8 mouse cellular contexts compared by ENCODE assay signal in genomic region chr9:59969383-59969782, GRCm38 (mm10). TPM values are rescaled to one million over a fixed set of nuclear protein-coding genes. Genes with fewer than 3 reads are reported as not detected.
DNase-seq lines count a peak whose midpoint lies in the region; ATAC-seq and TF ChIP-seq lines count a peak whose summit lies in the region.

No protein-coding gene starts in this region.

- H3K27me3 ChIP-seq in forebrain, embryonic 11.5 days (ENCODE audit: control insufficient read depth, insufficient read depth, low read length), result no peaks in the 10 kb centered on the region
- H3K27me3 ChIP-seq in intestine, embryonic 16.5 days (replicated peaks; ENCODE audit: control insufficient read depth, insufficient read depth, low read length), result no peaks in the 10 kb centered on the region
- no peaks in the 10 kb centered on the region for H3K27me3 ChIP-seq in limb, embryonic 14.5 days (ENCODE audit: control insufficient read depth, insufficient read depth, low read length)

- H3K4me1 ChIP-seq in forebrain, embryonic 11.5 days (replicated peaks; ENCODE audit: control insufficient read depth, insufficient read depth, low read length), result no peaks in the 10 kb centered on the region
- H3K4me1 ChIP-seq in intestine, embryonic 16.5 days (ENCODE audit: control insufficient read depth, insufficient read depth, low read length), result peaks cover 4% of the 10 kb centered on the region; the same call in 1 of the 2 replicates
- H3K4me1 ChIP-seq in limb, embryonic 14.5 days (ENCODE audit: control insufficient read depth, insufficient read depth, low read length), result peaks cover 9% of the 10 kb centered on the region

- 29% methylated on average over 6 of the region's 6 CpGs for WGBS in forebrain, embryonic 11.5 days
- WGBS in intestine, embryonic 16.5 days, result 29% methylated on average over 6 of the region's 6 CpGs
- WGBS in limb, embryonic 14.5 days, result 28% methylated on average over 6 of the region's 6 CpGs

- no peak overlapping the region for H3K4me2 ChIP-seq in forebrain, embryonic 11.5 days (ENCODE audit: low read depth, low read length, severe bottlenecking)
- H3K4me2 ChIP-seq in intestine, embryonic 16.5 days (ENCODE audit: low read depth, low read length), result no peak overlapping the region
- no peak overlapping the region for H3K4me2 ChIP-seq in limb, embryonic 14.5 days (replicated peaks; ENCODE audit: low read depth, low read length, severe bottlenecking)

- no peaks in the 10 kb centered on the region for H3K36me3 ChIP-seq in forebrain, embryonic 11.5 days (ENCODE audit: control insufficient read depth, insufficient read depth, low read length)
- H3K36me3 ChIP-seq in intestine, embryonic 16.5 days (ENCODE audit: control insufficient read depth, insufficient read depth, low read length), result 0 out of 2 replicates have a peak, but pooled peaks cover 3% of the 10 kb centered on the region
- peaks cover 5% of the 10 kb centered on the region; the same call in 1 of the 2 replicates for H3K36me3 ChIP-seq in limb, embryonic 14.5 days (ENCODE audit: control insufficient read depth, insufficient read depth, low read length)

- no peak overlapping the region for H3K4me3 ChIP-seq in forebrain, embryonic 11.5 days (ENCODE audit: low read depth, low read length)
- H3K4me3 ChIP-seq in intestine, embryonic 16.5 days (ENCODE audit: low read length), result no peak overlapping the region
- H3K4me3 ChIP-seq in limb, embryonic 14.5 days (replicated peaks; ENCODE audit: low read length), result no peak overlapping the region

- peak; percentile 72 for DNase-seq in A20 (ENCODE audit: low read depth, low spot score)
- DNase-seq in c-Kit-positive CD71-negative TER-119-negative erythroid progenitor cells, embryonic 14.5 days (ENCODE audit: low read depth), result peak; percentile 44
- peak; percentile 73 for DNase-seq in forebrain, embryonic 11.5 days (ENCODE audit: low spot score)
- peak; percentile 86 for DNase-seq in limb, embryonic 14.5 days (ENCODE audit: low spot score)

- peak; percentile 84 for ATAC-seq in CD4-positive, CD25-positive, alpha-beta regulatory T cell, adult 4 months
- ATAC-seq in forebrain, embryonic 11.5 days (replicated peaks; ENCODE audit: low FRiP score), result no peak
- ATAC-seq in intestine, embryonic 16.5 days, result peak; percentile 76; the same call in 1 of the 2 replicates
- no peak; the same call in 1 of the 2 replicates for ATAC-seq in limb, embryonic 14.5 days (ENCODE audit: low FRiP score, low read depth)
- peak; percentile 42; the same call in 1 of the 2 replicates for ATAC-seq in neutrophil, adult 5-6 weeks (ENCODE audit: extremely low read depth, insufficient number of reproducible peaks, low FRiP score, poor library complexity, severe bottlenecking)
- no peak for ATAC-seq in monocyte, adult 5-6 weeks (replicated peaks; ENCODE audit: insufficient number of reproducible peaks, low FRiP score, low TSS enrichment, poor library complexity, severe bottlenecking)

- no peak for TF ChIP-seq POLR2A in limb, embryonic 14.5 days (IDR thresholded peaks at IDR 0.05; ENCODE audit: borderline replicate concordance, extremely low read depth, insufficient read depth, insufficient read length)

- H3K9me3 ChIP-seq in forebrain, embryonic 11.5 days (ENCODE audit: control insufficient read depth, low read length), result no peaks in the 10 kb centered on the region
- no peaks in the 10 kb centered on the region for H3K9me3 ChIP-seq in intestine, embryonic 16.5 days (ENCODE audit: control insufficient read depth, low read length)
- no peaks in the 10 kb centered on the region for H3K9me3 ChIP-seq in limb, embryonic 14.5 days (ENCODE audit: control insufficient read depth, low read length)

- H3K27ac ChIP-seq in forebrain, embryonic 11.5 days (ENCODE audit: low read depth, low read length), result no peak overlapping the region
- no peak overlapping the region for H3K27ac ChIP-seq in intestine, embryonic 16.5 days (ENCODE audit: low read length)
- H3K27ac ChIP-seq in limb, embryonic 14.5 days (replicated peaks; ENCODE audit: low read depth, low read length), result no peak overlapping the region

- no peak overlapping the region for H3K9ac ChIP-seq in forebrain, embryonic 11.5 days (ENCODE audit: low read length)
- H3K9ac ChIP-seq in intestine, embryonic 16.5 days (ENCODE audit: low read depth, low read length), result no peak overlapping the region
- H3K9ac ChIP-seq in limb, embryonic 14.5 days (ENCODE audit: low read depth, low read length, severe bottlenecking), result no peak overlapping the region

RNA-seq across cellular contexts. Expression of gene Nr2e3, which starts 8.9 kb away (rescaled TPM):
- not detected for polyA plus RNA-seq in CD4-positive, CD25-positive, alpha-beta regulatory T cell, adult 4 months (2017; shearing (Covaris generic))
- polyA plus RNA-seq in forebrain, embryonic 11.5 days (2014; fragmentation: Nextera tagmentation; extraction: Ambion mirVana), result not detected in 2 replicates
- polyA plus RNA-seq in intestine, embryonic 16.5 days (2015; fragmentation: Nextera tagmentation; extraction: Ambion mirVana), result 16.9 and 21.2 TPM in 2 replicates
- 2.3 and 2.7 TPM in 2 replicates for polyA plus RNA-seq in limb, embryonic 14.5 days (2012; rRNA removed)
- polyA plus RNA-seq in limb, embryonic 14.5 days (2014; fragmentation: Nextera tagmentation; extraction: Ambion mirVana), result 1.8 and 2.1 TPM in 2 replicates
- not detected in 2 replicates for total RNA-seq in neutrophil, adult 5-6 weeks (2017)
- not detected in 3 replicates for total RNA-seq in monocyte, adult 5-6 weeks (2017)

Comparison
In these comparisons a context has a peak if more than half of its experiments do, and no peak if none do; other contexts are left out.
1. ATAC-seq: peak in CD4-positive, CD25-positive, alpha-beta regulatory T cell, adult 4 months (single experiment), intestine, embryonic 16.5 days (single experiment) and neutrophil, adult 5-6 weeks (single experiment); none in forebrain, embryonic 11.5 days (single experiment), limb, embryonic 14.5 days (single experiment) and monocyte, adult 5-6 weeks (single experiment).
2. Peak in every context shown above with its lines, with median percentiles within 50 percentile points of each other: DNase-seq.